Mouse (Mus musculus): ENCODE measurements around the gene Chrm5. TPM values are rescaled to one million over a fixed set of nuclear protein-coding genes. Genes with fewer than 3 reads are reported as not detected.

Chrm5 gene
- polyA plus RNA-seq (2015; fragmentation: Nextera tagmentation; extraction: Ambion mirVana) = not detected in 2 replicates

DNA sequence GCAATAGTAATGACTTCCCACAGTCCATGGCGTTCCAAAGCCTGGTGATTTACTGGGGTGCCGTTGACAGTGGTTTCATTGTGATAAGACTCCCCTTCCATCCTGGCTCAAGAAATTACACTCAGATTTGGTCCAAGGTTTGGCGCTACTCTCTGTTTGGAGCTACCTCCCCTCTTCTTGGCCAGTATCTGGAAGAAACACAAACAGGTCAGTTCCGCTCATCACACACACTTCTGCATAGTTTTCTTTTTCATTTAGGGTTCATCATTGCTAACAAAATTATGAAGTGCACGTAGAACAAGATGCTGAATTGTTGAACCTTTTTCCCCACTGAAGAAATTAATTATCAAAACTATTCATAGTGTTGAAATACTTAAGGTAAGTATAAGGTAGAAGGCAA, at the start of gene Chrm5:
Gene Chrm5 (minus strand): TSS at position 101 of the 400 bp plus-strand sequence.
- no peak within 1 kb of the TSS for H3K27ac ChIP-seq
- H3K4me3 ChIP-seq = no peak within 1 kb of the TSS
- H3K27me3 ChIP-seq = no peaks in the 10 kb centered on the region
- no peak for ATAC-seq (ENCODE audit: low FRiP score, low read depth)
- no peaks in the 10 kb centered on the region for H3K36me3 ChIP-seq
- H3K4me1 ChIP-seq = no peaks in the 10 kb centered on the region
- no peak within 1 kb of the TSS for H3K9ac ChIP-seq
- no peaks in the 10 kb centered on the region for H3K9me3 ChIP-seq
- WGBS = 90% methylated on average over 5 of the region's 5 CpGs
- H3K4me2 ChIP-seq (replicated peaks) = no peak within 1 kb of the TSS

DNA sequence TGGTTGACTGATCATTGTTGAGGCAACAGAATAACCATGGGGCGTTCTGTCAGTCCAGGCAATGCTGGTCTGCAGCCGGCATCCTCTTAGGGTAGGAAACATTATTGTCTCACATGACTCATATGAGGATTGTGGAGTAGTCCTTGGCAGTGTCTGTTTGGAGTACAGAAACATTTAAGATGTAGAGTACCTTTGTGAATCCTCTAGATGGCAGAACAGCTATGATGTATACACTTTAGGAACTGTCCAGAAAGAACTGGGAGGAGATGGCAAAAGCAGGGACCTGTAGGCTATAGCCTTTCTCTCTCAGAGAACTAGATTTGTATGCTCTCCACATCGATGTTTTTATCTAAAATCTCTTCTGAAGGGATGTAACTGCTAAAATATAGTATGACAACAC, 46.4 kb upstream of the Chrm5 start:
- Histone ChIP-seq H3K4me3 (no peak overlapping the region), H3K9ac (no peak overlapping the region), H3K4me2 (replicated peaks) (no peak overlapping the region), H3K27me3 (no peaks in the 10 kb centered on the region), H3K27ac (no peak overlapping the region), H3K4me1 (no peaks in the 10 kb centered on the region), H3K36me3 (no peaks in the 10 kb centered on the region), H3K9me3 (no peaks in the 10 kb centered on the region)
- 91% methylated on average over 3 of the region's 3 CpGs for WGBS
- no peak for ATAC-seq (ENCODE audit: low FRiP score, low read depth)

DNA sequence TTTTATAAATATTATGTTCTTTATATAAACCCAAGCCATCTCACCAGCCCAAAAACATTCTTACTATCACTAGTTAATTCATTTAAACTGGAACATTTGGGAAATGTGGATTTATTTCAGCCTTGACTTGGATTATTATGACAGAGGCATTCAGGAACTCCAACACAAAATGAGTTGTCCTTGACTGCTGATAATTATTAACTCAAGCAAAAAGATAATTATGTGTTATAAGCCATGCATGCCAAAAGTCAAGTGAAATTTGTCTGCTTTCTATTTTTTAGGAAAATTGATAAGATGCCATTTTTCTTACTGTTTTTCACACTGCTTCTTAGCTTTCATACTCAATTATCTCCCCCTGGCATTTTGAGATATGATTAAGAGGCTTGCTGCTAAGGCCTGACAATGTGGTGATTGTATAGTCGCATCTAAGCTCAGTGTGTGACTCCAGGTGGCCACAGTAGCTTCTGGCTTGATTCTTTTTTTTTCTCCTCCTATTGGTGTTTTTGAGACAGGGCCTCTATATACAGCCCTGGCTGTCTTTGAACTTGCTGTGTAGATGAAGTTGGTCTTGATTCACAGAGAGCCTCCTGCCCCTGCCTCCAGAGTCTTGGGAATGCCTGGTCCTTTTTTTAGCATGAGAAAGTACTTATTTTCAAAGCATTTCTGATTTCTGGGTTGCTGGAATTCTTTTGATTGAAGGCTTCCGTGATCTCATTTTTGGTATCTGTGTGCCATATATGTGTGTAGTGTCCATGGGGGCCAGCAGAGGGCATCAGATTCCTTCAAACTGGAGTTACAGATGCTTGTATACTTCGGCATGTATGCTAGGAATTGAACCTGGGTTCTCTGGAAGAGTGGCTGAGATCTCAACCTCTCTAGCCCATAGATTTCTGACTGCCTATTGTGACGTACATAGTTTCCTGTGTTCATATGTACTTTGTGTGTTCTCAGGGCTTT, 40.2 kb upstream of the Chrm5 start:
- no peak for ATAC-seq (ENCODE audit: low FRiP score, low read depth)
- Histone ChIP-seq H3K9me3 (no peaks in the 10 kb centered on the region), H3K4me2 (replicated peaks) (no peak overlapping the region), H3K4me3 (no peak overlapping the region), H3K27ac (no peak overlapping the region), H3K36me3 (peaks cover 3% of the 10 kb centered on the region; the same call in 1 of the 2 replicates), H3K9ac (no peak overlapping the region), H3K4me1 (no peaks in the 10 kb centered on the region), H3K27me3 (no peaks in the 10 kb centered on the region)
- 83% methylated on average over 4 of the region's 4 CpGs for WGBS

DNA sequence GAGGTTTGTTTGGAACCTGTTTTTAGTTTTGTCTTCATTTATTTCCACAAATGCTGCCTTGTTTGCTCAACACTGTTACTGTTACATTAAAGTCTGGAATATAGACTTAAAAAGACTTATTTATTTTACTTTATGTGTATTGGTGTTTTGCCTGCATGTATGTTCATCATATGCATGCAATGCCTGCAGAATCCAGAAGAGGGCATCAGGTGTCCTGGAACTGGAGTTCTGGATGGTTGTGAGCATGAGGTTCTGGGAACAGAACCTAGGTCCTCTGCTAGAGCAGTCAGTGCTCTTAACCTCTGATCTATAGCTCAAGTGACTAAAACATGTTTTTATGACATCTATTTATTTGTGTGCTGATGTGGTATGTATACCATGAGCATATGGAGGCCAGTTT, 38.0 kb upstream of the Chrm5 start:
- Histone ChIP-seq H3K27me3 (no peaks in the 10 kb centered on the region), H3K4me1 (no peaks in the 10 kb centered on the region), H3K4me2 (replicated peaks) (no peak overlapping the region), H3K4me3 (no peak overlapping the region), H3K27ac (no peak overlapping the region), H3K36me3 (peaks cover 3% of the 10 kb centered on the region; the same call in 1 of the 2 replicates), H3K9ac (no peak overlapping the region), H3K9me3 (no peaks in the 10 kb centered on the region)
- ATAC-seq (ENCODE audit: low FRiP score, low read depth) = no peak

DNA sequence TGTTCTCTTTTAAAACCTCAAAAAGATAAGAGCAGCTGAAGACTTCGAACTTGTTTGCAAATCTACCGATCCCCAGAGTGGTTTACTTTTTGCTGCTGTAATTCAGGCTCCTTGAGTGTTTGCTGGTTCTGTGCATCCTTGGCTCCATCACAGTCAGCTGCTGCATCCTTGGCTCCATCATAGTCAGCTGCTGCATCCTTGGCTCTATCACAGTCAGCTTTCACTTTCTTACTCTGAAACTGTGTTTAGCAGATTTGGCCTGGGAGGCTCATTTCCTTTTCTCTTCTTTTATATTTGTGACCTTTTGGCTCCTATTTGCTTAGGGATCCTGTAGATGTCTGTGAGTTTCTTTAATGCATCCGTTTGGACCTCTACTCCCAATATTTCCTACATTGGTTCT, 36.6 kb upstream of the Chrm5 start:
- Histone ChIP-seq H3K4me2 (replicated peaks) (no peak overlapping the region), H3K27me3 (no peaks in the 10 kb centered on the region), H3K36me3 (peaks cover 3% of the 10 kb centered on the region; the same call in 1 of the 2 replicates), H3K27ac (no peak overlapping the region), H3K9ac (no peak overlapping the region), H3K9me3 (no peaks in the 10 kb centered on the region), H3K4me3 (no peak overlapping the region), H3K4me1 (no peaks in the 10 kb centered on the region)
- 93% methylated on average over 3 of the region's 3 CpGs for WGBS
- no peak for ATAC-seq (ENCODE audit: low FRiP score, low read depth)

DNA sequence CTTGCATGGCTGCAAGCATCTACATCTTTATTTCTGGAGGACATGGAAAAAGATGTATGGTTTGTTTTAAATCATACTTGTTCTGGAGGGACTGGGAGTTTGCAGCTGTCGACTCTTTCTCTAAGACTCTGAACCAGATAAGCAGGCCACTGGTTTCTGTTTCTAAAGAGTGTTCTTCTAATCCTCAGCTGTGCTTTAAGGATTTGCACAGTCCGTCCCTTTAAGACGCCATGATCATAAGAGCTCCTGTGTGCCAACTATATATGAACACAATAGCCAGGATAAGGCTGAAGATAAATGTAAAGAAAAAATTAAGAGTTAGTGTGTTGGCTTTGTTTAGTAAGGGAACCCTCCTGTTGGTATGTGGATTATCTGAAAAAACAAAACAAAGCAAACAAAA, 36.2 kb upstream of the Chrm5 start:
- no peak overlapping the region for H3K27ac ChIP-seq
- no peak overlapping the region for H3K9ac ChIP-seq
- WGBS = 83% methylated on average over 3 of the region's 3 CpGs
- no peaks in the 10 kb centered on the region for H3K4me1 ChIP-seq
- no peaks in the 10 kb centered on the region for H3K9me3 ChIP-seq
- H3K4me2 ChIP-seq (replicated peaks) = no peak overlapping the region
- H3K4me3 ChIP-seq = no peak overlapping the region
- no peak for ATAC-seq (ENCODE audit: low FRiP score, low read depth)
- no peaks in the 10 kb centered on the region for H3K27me3 ChIP-seq
- H3K36me3 ChIP-seq = peaks cover 3% of the 10 kb centered on the region; the same call in 1 of the 2 replicates

DNA sequence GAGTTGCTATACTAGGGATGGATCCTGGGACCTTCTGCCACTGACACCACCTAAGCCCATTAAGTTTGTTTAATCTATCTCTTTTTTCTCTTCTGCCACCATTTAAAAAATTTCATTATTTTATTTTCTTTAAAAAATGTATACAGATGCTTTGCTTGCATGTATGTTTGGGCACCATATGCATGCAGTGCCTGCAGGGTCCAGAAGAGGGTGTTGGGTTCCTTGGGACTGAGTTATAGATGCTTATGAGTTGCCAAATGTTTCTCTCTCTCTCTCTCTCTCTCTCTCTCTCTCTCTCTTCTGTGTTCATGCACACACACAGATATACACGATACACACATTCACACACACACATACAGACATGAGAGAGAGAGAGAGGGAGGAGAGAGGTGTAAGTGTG, 32.5 kb upstream of the Chrm5 start:
- Histone ChIP-seq H3K27me3 (no peaks in the 10 kb centered on the region), H3K4me1 (no peaks in the 10 kb centered on the region), H3K9me3 (no peaks in the 10 kb centered on the region), H3K27ac (no peak overlapping the region), H3K9ac (no peak overlapping the region), H3K36me3 (peaks cover 3% of the 10 kb centered on the region; the same call in 1 of the 2 replicates), H3K4me3 (no peak overlapping the region), H3K4me2 (replicated peaks) (no peak overlapping the region)
- 100% methylated on average over 1 of the region's 1 CpGs for WGBS
- ATAC-seq (ENCODE audit: low FRiP score, low read depth) = no peak

DNA sequence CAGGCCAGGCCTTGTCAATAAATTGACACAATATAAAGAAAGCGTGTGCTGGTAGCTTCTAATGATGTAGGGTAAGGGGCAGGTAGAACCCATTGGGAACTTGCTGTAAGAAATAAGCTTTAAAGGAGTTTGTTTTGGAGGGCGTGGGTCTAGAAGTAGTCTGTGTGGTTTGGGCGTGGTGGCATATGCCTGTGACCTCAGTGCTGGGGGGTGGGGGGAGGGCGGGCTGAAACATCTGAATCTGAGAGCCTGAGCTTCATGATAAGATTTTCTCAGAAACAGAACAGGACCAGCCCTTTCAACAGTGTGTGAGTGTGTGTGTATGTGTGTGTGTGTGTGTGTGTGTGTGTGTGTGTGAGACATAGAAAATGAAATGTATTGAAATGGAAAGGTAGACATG, 29.6 kb upstream of the Chrm5 start:
- no peaks in the 10 kb centered on the region for H3K36me3 ChIP-seq
- no peak overlapping the region for H3K27ac ChIP-seq
- no peak overlapping the region for H3K9ac ChIP-seq
- H3K27me3 ChIP-seq = no peaks in the 10 kb centered on the region
- 85% methylated on average over 4 of the region's 4 CpGs for WGBS
- H3K4me3 ChIP-seq = no peak overlapping the region
- no peaks in the 10 kb centered on the region for H3K9me3 ChIP-seq
- no peak for ATAC-seq (ENCODE audit: low FRiP score, low read depth)
- no peaks in the 10 kb centered on the region for H3K4me1 ChIP-seq
- H3K4me2 ChIP-seq (replicated peaks) = no peak overlapping the region

DNA sequence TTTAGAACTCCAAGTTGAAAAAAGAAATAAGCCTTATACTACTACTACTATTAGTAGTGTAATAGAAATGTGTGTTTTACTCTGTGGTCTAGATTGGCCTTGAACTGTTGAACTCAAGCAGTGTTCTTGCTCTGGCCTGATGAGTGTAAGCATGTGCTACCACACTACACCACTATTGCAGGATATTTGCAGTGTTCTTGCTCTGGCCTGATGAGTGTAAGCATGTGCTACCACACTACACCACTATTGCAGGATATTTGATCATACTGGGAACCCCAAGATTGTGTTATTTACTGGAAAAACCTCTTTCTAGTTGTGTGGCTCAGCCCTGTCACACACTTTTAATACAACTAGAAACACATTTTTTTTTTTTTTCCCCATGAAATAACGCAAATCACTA, 26.9 kb upstream of the Chrm5 start:
- Histone ChIP-seq H3K27me3 (no peaks in the 10 kb centered on the region), H3K36me3 (no peaks in the 10 kb centered on the region), H3K9ac (no peak overlapping the region), H3K27ac (no peak overlapping the region), H3K9me3 (no peaks in the 10 kb centered on the region), H3K4me2 (replicated peaks) (no peak overlapping the region), H3K4me1 (no peaks in the 10 kb centered on the region), H3K4me3 (no peak overlapping the region)
- ATAC-seq (ENCODE audit: low FRiP score, low read depth) = no peak
- WGBS = 89% methylated on average over 1 of the region's 1 CpGs

DNA sequence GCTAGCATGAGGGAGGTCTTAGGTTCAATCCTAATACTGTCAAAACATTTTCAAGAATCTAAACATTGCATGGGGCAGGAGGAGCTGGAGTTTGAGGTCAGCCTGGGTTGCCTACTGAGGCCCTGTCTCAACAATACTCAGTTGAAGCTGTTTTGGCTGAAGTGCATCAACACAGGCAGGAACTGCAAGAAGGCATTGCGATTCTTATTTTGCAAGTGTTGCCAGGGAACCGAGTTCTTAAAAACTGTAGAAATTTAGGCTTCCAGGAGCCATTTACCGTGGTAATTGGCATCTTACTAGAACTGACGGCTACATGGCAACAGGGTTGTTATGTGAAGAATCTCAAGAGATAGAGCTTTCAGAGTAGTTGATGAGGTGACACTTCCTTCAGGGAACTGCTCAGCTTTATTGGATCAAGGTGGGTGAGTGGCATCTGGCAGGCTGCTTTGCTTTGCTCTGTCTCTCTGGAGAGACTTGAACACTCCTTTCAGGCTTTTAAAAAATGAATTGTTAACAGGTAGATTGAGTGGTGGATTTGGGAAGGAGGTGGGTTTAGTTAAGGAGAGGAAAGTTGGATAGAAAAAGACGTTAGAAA, 26.4 kb upstream of the Chrm5 start:
- Histone ChIP-seq H3K9ac (no peak overlapping the region), H3K27ac (no peak overlapping the region), H3K9me3 (no peaks in the 10 kb centered on the region), H3K4me2 (replicated peaks) (no peak overlapping the region), H3K4me1 (no peaks in the 10 kb centered on the region), H3K4me3 (no peak overlapping the region), H3K36me3 (no peaks in the 10 kb centered on the region), H3K27me3 (no peaks in the 10 kb centered on the region)
- 38% methylated on average over 5 of the region's 5 CpGs for WGBS
- ATAC-seq (ENCODE audit: low FRiP score, low read depth) = no peak; the same call in 1 of the 2 replicates

DNA sequence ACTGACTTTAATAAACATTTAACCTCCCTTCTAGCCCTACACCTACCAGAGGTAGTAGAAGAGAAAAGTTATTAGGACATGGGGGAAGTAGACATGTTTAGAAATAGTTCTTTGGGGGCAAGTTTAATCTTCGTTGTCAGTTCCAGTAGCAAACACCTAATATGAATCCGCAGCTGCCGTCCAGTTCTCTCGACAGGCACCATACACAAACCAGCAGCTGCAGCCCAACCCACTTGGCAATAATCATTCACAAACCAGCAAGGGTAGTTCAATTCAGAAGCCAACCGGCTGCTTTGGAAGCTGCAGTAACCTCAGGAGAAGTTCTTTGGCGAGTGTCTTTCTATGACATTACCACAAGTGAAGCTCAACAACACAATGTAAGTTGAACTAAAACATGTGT, 23.4 kb upstream of the Chrm5 start:
- Histone ChIP-seq H3K4me3 (no peak overlapping the region), H3K4me2 (replicated peaks) (no peak overlapping the region), H3K9ac (no peak overlapping the region), H3K9me3 (no peaks in the 10 kb centered on the region), H3K4me1 (0 out of 2 replicates have a peak, but pooled peaks cover 5% of the 10 kb centered on the region), H3K27ac (no peak overlapping the region), H3K27me3 (no peaks in the 10 kb centered on the region), H3K36me3 (no peaks in the 10 kb centered on the region)
- no peak for ATAC-seq (ENCODE audit: low FRiP score, low read depth)
- 87% methylated on average over 6 of the region's 6 CpGs for WGBS

DNA sequence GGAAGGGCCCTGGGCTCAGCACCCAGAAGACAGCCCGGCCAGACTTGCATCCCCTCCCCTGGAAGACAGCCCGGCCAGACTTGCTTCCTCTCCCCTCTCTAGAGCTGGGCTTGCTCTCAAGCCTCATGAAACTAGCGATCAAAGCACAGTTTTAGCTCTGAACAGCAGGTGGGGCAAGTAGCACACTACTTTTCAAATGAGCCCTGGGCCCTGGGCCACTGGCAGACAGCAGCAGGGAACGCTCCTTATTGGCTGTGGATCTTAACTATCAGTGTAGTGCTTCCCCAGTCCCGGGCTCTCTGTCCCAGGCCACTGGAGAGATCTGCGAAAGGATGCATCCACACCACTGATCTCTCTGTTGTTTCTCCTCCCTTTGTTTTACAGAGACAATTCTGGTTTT, 20.6 kb upstream of the Chrm5 start:
- peak; percentile 86 for ATAC-seq (ENCODE audit: low FRiP score, low read depth)
- WGBS = 4% methylated on average over 6 of the region's 6 CpGs
- no peaks in the 10 kb centered on the region for H3K9me3 ChIP-seq

More for the DNA sequence above, 20.6 kb upstream of the Chrm5 start:
- Histone ChIP-seq H3K4me2 (replicated peaks) (0 out of 2 replicates have a peak overlapping the region, but pooled peaks have one; percentile 16), H3K27me3 (no peaks in the 10 kb centered on the region), H3K4me1 (0 out of 2 replicates have a peak, but pooled peaks cover 8% of the 10 kb centered on the region), H3K36me3 (no peaks in the 10 kb centered on the region), H3K27ac (no peak overlapping the region), H3K9ac (peak overlapping the region; percentile 8; the same call in 1 of the 2 replicates), H3K4me3 (no peak overlapping the region)

Data from limb, embryonic 13.5 days (tissue).